Mouse (Mus musculus): ENCODE results near the gene Clasrp. TPM values are rescaled to one million over a fixed set of nuclear protein-coding genes. Genes with fewer than 3 reads are reported as not detected.
A peak's percentile ranks its signal among the peaks of the same experiment; 100 is the strongest.

The Clasrp gene
- polyA plus RNA-seq, 1 experiment from 2014 or later, result 32.5 TPM

DNA sequence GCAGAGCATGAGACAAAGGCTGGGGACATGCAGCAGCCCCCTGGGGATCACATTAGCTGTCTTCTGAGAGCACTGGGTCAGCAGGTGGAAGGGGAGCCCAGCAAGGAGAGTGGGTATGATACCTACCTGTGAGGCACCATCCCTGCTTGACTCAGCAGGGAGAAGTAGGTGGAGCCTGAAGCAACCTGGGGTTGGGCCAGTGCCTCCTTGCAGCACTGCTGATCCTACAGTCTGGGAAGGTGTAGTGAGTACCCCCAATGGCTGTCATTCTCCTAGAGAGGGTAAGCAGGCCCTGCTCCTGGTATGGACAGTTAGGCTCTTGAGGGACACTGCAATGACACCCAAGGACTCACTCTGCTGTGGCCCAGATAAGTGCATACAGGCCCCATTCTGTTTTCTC is 28.0 kb upstream of the Clasrp start:
- peaks cover 8% of the 10 kb centered on the region for H3K4me1 ChIP-seq (ENCODE audit: control insufficient read depth, insufficient read depth, low read length)
- H3K27me3 ChIP-seq (replicated peaks; ENCODE audit: control insufficient read depth, insufficient read depth, low read length), result no peaks in the 10 kb centered on the region
- ATAC-seq, result no peak
- H3K9ac ChIP-seq (ENCODE audit: low read depth, low read length), result no peak overlapping the region
- no peaks in the 10 kb centered on the region for H3K9me3 ChIP-seq (ENCODE audit: control insufficient read depth, low read length)
- H3K4me3 ChIP-seq (ENCODE audit: low read length), result no peak overlapping the region
- H3K4me2 ChIP-seq (ENCODE audit: low read depth, low read length), result no peak overlapping the region
- H3K36me3 ChIP-seq (ENCODE audit: control insufficient read depth, insufficient read depth, low read length), result peaks cover 22% of the 10 kb centered on the region
- H3K27ac ChIP-seq (ENCODE audit: low read length), result no peak overlapping the region

DNA sequence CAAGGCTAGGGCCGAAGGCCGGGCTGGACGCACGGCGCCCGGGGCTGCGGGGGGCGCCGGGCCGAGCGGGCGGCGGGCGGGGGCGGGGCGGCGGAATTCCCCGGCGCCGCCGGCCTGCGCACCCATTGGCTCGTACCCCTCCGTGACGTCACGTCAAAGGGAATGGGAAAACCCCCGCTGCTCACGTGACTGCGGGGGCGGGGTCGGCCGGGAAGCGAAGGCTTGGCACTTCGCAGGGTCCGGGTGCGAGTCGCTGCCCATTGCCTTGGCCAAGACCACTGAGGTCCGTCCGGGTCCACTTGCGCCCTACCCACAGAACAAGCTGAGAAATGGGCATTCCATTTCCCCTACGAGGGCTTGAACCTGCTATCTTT is 25.1 kb upstream of the Clasrp start, which contains the start of gene Relb:
TSS of gene Relb (minus strand) at position 78 of the 374 bp plus-strand sequence.
- Histone ChIP-seq H3K27me3 (replicated peaks; ENCODE audit: control insufficient read depth, insufficient read depth, low read length) (no peaks in the 10 kb centered on the region), H3K4me3 (ENCODE audit: low read length) (peak within 1 kb of the TSS; percentile 79), H3K9ac (ENCODE audit: low read depth, low read length) (peak within 1 kb of the TSS; percentile 72), H3K4me2 (ENCODE audit: low read depth, low read length) (peak within 1 kb of the TSS; percentile 91), H3K36me3 (ENCODE audit: control insufficient read depth, insufficient read depth, low read length) (peaks cover 11% of the 10 kb centered on the region), H3K9me3 (ENCODE audit: control insufficient read depth, low read length) (no peaks in the 10 kb centered on the region), H3K27ac (ENCODE audit: low read length) (peak within 1 kb of the TSS; percentile 93), H3K4me1 (ENCODE audit: control insufficient read depth, insufficient read depth, low read length) (peaks cover 8% of the 10 kb centered on the region)
- WGBS, result under 1% methylated on average over 38 of the region's 41 CpGs
- peak; percentile 57 for ATAC-seq

- WGBS, result under 1% methylated on average over 57 of the region's 57 CpGs
- peak; percentile 91 for ATAC-seq
- H3K4me2 ChIP-seq (ENCODE audit: low read depth, low read length), result peak overlapping the region; percentile 91
- H3K27me3 ChIP-seq (replicated peaks; ENCODE audit: control insufficient read depth, insufficient read depth, low read length), result no peaks in the 10 kb centered on the region
- H3K4me1 ChIP-seq (ENCODE audit: control insufficient read depth, insufficient read depth, low read length), result peaks cover 11% of the 10 kb centered on the region
- peak overlapping the region; percentile 79 for H3K4me3 ChIP-seq (ENCODE audit: low read length)
- peak overlapping the region; percentile 93 for H3K27ac ChIP-seq (ENCODE audit: low read length)
- H3K9ac ChIP-seq (ENCODE audit: low read depth, low read length), result peak overlapping the region; percentile 72
- H3K36me3 ChIP-seq (ENCODE audit: control insufficient read depth, insufficient read depth, low read length), result peaks cover 7% of the 10 kb centered on the region
- H3K9me3 ChIP-seq (ENCODE audit: control insufficient read depth, low read length), result no peaks in the 10 kb centered on the region
These were observed 24.5 kb upstream of the Clasrp start for GRCm38 (mm10) chr7:19628536-19629360.

- ATAC-seq, result no peak
- Histone ChIP-seq H3K4me1 (ENCODE audit: control insufficient read depth, insufficient read depth, low read length) (peaks cover 15% of the 10 kb centered on the region), H3K9me3 (ENCODE audit: control insufficient read depth, low read length) (no peaks in the 10 kb centered on the region), H3K4me3 (ENCODE audit: low read length) (peak overlapping the region; percentile 79), H3K9ac (ENCODE audit: low read depth, low read length) (peak overlapping the region; percentile 36), H3K27ac (ENCODE audit: low read length) (peak overlapping the region; percentile 55), H3K27me3 (replicated peaks; ENCODE audit: control insufficient read depth, insufficient read depth, low read length) (no peaks in the 10 kb centered on the region), H3K36me3 (ENCODE audit: control insufficient read depth, insufficient read depth, low read length) (peaks cover 1% of the 10 kb centered on the region; the same call in 1 of the 2 replicates), H3K4me2 (ENCODE audit: low read depth, low read length) (peak overlapping the region; percentile 91)
- WGBS, result 12% methylated on average over 17 of the region's 17 CpGs
These were observed 23.9 kb upstream of the Clasrp start for GRCm38 (mm10) chr7:19628192-19628535.

DNA sequence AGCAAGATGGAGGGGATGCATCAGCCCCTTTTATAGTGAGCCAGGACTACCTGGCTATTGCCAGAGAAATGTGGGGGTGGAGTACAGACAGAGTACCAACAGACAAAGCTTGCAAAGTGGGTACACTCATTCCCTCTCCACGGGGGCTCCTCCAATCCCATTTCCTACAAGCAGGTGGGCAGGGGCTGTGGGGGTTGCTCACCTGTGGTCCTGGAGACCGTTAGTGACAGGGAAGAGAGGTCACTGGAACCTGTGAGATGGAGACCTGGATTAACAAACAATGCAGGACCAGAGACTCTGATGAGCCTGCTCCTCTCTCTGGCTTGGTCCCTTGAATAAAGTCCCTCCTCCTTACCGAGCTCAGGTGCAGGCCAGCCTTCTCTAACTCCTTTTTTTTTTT is 23.4 kb upstream of the Clasrp start:
- Histone ChIP-seq H3K4me3 (ENCODE audit: low read length) (peak overlapping the region; percentile 79), H3K9ac (ENCODE audit: low read depth, low read length) (peak overlapping the region; percentile 36; the same call in 1 of the 2 replicates), H3K4me1 (ENCODE audit: control insufficient read depth, insufficient read depth, low read length) (peaks cover 19% of the 10 kb centered on the region), H3K27ac (ENCODE audit: low read length) (peak overlapping the region; percentile 55; the same call in 1 of the 2 replicates), H3K27me3 (replicated peaks; ENCODE audit: control insufficient read depth, insufficient read depth, low read length) (no peaks in the 10 kb centered on the region), H3K9me3 (ENCODE audit: control insufficient read depth, low read length) (no peaks in the 10 kb centered on the region), H3K36me3 (ENCODE audit: control insufficient read depth, insufficient read depth, low read length) (no peaks in the 10 kb centered on the region), H3K4me2 (ENCODE audit: low read depth, low read length) (peak overlapping the region; percentile 91)
- no peak for ATAC-seq
- 66% methylated on average over 3 of the region's 3 CpGs for WGBS

GRCm38 (mm10) chr7:19623433-19623832 is 19.1 kb upstream of the Clasrp start:
- H3K4me3 ChIP-seq (ENCODE audit: low read length), result no peak overlapping the region
- H3K27me3 ChIP-seq (replicated peaks; ENCODE audit: control insufficient read depth, insufficient read depth, low read length), result no peaks in the 10 kb centered on the region
- H3K4me2 ChIP-seq (ENCODE audit: low read depth, low read length), result no peak overlapping the region; the same call in 1 of the 2 replicates
- peak; percentile 67 for ATAC-seq
- H3K4me1 ChIP-seq (ENCODE audit: control insufficient read depth, insufficient read depth, low read length), result peaks cover 21% of the 10 kb centered on the region
- H3K36me3 ChIP-seq (ENCODE audit: control insufficient read depth, insufficient read depth, low read length), result no peaks in the 10 kb centered on the region; the same call in 1 of the 2 replicates
- H3K9ac ChIP-seq (ENCODE audit: low read depth, low read length), result no peak overlapping the region
- no peaks in the 10 kb centered on the region for H3K9me3 ChIP-seq (ENCODE audit: control insufficient read depth, low read length)
- WGBS, result 55% methylated on average over 2 of the region's 2 CpGs
- H3K27ac ChIP-seq (ENCODE audit: low read length), result peak overlapping the region; percentile 75

- H3K9ac ChIP-seq (ENCODE audit: low read depth, low read length), result no peak overlapping the region
- H3K36me3 ChIP-seq (ENCODE audit: control insufficient read depth, insufficient read depth, low read length), result no peaks in the 10 kb centered on the region; the same call in 1 of the 2 replicates
- H3K27me3 ChIP-seq (replicated peaks; ENCODE audit: control insufficient read depth, insufficient read depth, low read length), result no peaks in the 10 kb centered on the region
These were observed 18.0 kb upstream of the Clasrp start for GRCm38 (mm10) chr7:19622241-19622640.

DNA sequence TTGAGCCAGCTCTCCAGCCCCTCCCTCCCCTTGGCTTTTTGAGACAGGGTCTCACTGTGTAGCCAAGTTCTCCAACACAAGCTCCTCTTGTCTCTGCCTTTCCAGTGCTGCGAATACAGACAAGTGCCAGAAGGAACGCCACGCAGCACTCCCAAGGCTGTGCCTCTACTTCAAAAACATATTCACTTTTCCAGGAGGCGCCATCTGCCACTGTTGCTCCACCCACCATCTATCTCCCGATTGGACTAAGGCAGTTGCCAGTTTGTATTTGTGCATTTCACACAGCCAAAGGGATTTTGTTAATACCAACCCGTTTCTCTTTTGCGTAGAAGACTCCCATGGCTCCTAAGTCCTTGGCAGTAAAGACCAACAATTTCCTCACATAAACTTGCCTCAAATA is 16.5 kb upstream of the Clasrp start:
- H3K4me2 ChIP-seq (ENCODE audit: low read depth, low read length), result no peak overlapping the region
- H3K9ac ChIP-seq (ENCODE audit: low read depth, low read length), result no peak overlapping the region
- no peaks in the 10 kb centered on the region; the same call in 1 of the 2 replicates for H3K36me3 ChIP-seq (ENCODE audit: control insufficient read depth, insufficient read depth, low read length)
- H3K4me3 ChIP-seq (ENCODE audit: low read length), result no peak overlapping the region
- ATAC-seq, result no peak
- no peaks in the 10 kb centered on the region for H3K27me3 ChIP-seq (replicated peaks; ENCODE audit: control insufficient read depth, insufficient read depth, low read length)
- peaks cover 18% of the 10 kb centered on the region for H3K4me1 ChIP-seq (ENCODE audit: control insufficient read depth, insufficient read depth, low read length)
- no peak overlapping the region for H3K27ac ChIP-seq (ENCODE audit: low read length)
- WGBS, result 90% methylated on average over 7 of the region's 7 CpGs
- no peaks in the 10 kb centered on the region for H3K9me3 ChIP-seq (ENCODE audit: control insufficient read depth, low read length)

More at GRCm38 (mm10) chr7:19622241-19622640, 18.0 kb upstream of the Clasrp start:
- no peak overlapping the region for H3K4me3 ChIP-seq (ENCODE audit: low read length)
- no peak overlapping the region; the same call in 1 of the 2 replicates for H3K27ac ChIP-seq (ENCODE audit: low read length)
- 26% methylated on average over 6 of the region's 6 CpGs for WGBS
- H3K9me3 ChIP-seq (ENCODE audit: control insufficient read depth, low read length), result no peaks in the 10 kb centered on the region
- 0 out of 2 replicates have a peak, but pooled peaks have one; percentile 8 for ATAC-seq
- no peak overlapping the region for H3K4me2 ChIP-seq (ENCODE audit: low read depth, low read length)
- H3K4me1 ChIP-seq (ENCODE audit: control insufficient read depth, insufficient read depth, low read length), result peaks cover 18% of the 10 kb centered on the region

DNA sequence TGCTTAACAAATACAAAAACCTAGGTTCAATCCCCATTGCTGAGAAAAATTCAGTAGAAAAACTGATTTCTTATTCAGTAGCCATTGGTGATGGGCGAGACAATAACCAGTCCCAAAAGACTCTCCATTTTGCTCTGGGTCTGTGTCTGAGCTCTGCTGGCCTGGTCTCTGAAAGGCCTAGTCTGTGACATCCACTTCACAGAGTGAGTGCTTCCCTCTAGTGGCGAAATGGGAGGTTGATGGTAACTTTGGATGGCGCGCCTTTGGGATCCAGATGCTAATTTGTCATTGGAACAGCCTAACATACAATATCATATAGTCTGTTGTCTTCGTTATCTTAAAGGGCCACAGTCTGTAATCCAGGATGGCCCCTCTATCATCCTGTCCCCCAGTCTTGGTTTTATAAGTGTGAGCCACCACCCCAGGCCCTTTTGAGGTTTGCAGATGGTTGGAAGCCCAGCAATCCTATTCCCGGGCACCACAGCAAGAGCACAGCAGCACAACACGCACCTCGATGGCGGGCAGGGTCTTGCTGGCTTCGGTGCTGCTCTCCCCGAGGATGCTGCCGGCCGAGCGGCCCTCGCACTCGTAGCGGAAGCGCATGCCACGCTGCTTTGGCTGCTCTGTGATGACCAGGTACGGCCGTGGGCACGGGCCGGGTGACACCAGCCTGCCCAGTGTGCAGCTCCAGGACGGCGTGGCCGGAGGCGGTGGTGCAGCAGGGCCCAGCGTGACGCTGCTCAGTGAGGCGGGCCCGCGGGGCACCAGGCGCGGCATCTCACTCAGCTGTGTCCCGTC is 14.9 kb upstream of the Clasrp start:
- H3K27ac ChIP-seq (ENCODE audit: low read length), result no peak overlapping the region
- H3K9me3 ChIP-seq (ENCODE audit: control insufficient read depth, low read length), result no peaks in the 10 kb centered on the region
- no peaks in the 10 kb centered on the region for H3K27me3 ChIP-seq (replicated peaks; ENCODE audit: control insufficient read depth, insufficient read depth, low read length)
- H3K36me3 ChIP-seq (ENCODE audit: control insufficient read depth, insufficient read depth, low read length), result peaks cover 2% of the 10 kb centered on the region; the same call in 1 of the 2 replicates
- peaks cover 18% of the 10 kb centered on the region for H3K4me1 ChIP-seq (ENCODE audit: control insufficient read depth, insufficient read depth, low read length)
- peak overlapping the region; percentile 50 for H3K4me2 ChIP-seq (ENCODE audit: low read depth, low read length)
- peak; percentile 57 for ATAC-seq
- H3K4me3 ChIP-seq (ENCODE audit: low read length), result peak overlapping the region; percentile 28
- 11% methylated on average over 35 of the region's 35 CpGs for WGBS
- H3K9ac ChIP-seq (ENCODE audit: low read depth, low read length), result peak overlapping the region; percentile 60
